Mouse (Mus musculus): ENCODE results near the gene 5730522E02Rik. TPM values are rescaled to one million over a fixed set of nuclear protein-coding genes. Genes with fewer than 3 reads are reported as not detected.

The 5730522E02Rik gene
- not detected for polyA plus RNA-seq (2014; fragmentation: Illumina TruSeq; extraction: RNeasy Lipid Tissue Mini Kit (QIAGEN cat#74804); ENCODE audit: low read depth, low replicate concordance)

GRCm38 (mm10) chr11:26210582-26211180 is at the start of gene 5730522E02Rik:
5730522E02Rik (minus strand) TSS chr11:26210763.

Other genes starting within 250 kb of the 5730522E02Rik start
- 7.9 TPM for gene Fancl, start 175.4 kb upstream of the 5730522E02Rik start, polyA plus RNA-seq (2014; fragmentation: Illumina TruSeq; extraction: RNeasy Lipid Tissue Mini Kit (QIAGEN cat#74804); ENCODE audit: low read depth, low replicate concordance)

Data from heart, adult 10 weeks (tissue).